Mouse (Mus musculus): Measurements from ENCODE around the gene Ankfy1. TPM values are rescaled to one million over a fixed set of nuclear protein-coding genes. Genes with fewer than 3 reads are reported as not detected.

Ankfy1 gene
- total RNA-seq, 2 experiments from 2014 or later, result 17.0 to 21.9 TPM

DNA sequence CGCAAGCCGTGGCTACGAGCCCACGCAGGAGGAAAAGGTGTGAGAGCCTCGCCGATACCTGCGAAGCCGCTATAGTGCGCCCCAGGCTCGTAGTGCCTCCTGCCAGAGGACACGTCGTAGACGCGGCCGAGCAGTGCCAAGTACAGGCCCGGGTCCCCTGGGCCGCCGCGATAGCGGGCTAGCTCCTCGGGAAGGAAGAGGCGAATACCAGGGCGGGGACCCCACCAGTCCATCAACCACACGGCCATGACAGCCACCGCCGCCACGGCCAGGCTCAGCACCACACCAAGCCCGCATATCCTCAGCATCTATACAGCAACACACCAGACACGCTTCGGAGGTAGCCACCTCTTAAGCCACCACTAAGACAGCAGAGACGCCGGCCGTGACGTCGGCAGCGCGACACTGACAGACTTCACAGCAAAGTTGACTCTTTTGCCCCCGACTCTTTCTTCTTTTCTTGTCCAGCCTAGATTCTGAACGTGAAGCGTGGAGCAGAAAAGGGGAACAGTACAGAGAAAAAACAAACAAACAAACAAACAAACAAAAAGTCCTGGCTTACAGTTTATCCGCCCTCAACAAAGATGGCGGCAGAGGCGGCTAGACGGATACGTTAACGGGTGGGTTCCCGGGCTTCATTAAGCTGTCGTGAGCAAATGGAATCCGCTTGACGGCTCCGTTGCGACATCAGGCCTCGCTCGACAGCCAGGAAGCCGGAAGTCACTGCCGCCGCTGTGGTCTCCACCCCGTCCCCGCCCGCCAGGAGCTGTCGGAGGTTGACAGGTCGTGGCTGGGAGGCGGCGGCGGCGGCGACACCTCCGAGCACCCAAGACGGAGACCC is 105.9 kb downstream of the Ankfy1 start, which contains the start of the genes Cyb5d2 and Zzef1:
Gene Cyb5d2 (minus strand): TSS at position 688 of the 841 bp plus-strand sequence.
Gene Zzef1 (plus strand): TSS at position 772 of the 841 bp plus-strand sequence.
- peak; percentile 90 for DNase-seq

GRCm38 (mm10) chr11:72796296-72796687 is 106.5 kb downstream of the Ankfy1 start:
- DNase-seq, result no peak

GRCm38 (mm10) chr11:72796773-72797338 is 107.0 kb downstream of the Ankfy1 start:
- no peak for DNase-seq

DNA sequence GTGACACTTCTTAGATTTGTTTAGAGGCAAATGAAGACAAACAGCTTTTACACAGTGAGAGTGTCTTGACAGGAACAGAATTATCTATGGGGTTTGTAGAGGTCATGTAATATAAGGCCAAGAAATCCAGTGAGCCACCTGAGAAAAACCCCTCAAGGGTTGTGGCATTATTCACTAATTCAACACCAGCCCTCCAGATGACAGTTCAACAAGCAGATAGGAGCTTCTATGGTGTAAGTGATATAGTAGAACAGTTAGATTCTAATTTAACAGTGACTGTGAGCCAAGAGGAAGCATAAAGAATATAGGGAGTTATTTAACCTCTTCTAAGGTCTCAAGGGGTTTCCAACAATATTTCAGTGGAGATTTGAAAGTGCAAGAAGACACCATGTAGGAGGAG is 108.3 kb downstream of the Ankfy1 start:
- DNase-seq, result no peak

DNA sequence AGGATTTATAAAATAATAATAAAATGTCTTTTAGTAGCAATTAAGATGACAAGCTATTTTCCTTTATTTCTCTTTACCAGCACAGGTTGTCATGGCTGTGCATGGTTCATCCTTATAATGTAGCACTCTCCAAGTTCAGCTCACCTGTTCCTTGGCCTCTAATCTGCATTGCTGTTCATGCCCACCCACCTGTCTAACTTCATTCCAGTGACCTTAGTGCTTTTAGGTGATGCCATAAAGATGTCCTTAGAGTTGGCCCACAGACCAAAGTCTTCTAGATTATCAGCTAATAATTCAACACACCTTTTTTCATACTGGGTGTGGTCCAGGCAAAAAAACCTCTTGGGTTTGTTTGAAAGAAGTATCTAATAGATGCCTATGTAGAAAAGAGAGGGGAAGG is 111.4 kb downstream of the Ankfy1 start:
- DNase-seq, result no peak

- no peak for DNase-seq
Observed at GRCm38 (mm10) chr11:72803038-72803437, 113.2 kb downstream of the Ankfy1 start.

DNA sequence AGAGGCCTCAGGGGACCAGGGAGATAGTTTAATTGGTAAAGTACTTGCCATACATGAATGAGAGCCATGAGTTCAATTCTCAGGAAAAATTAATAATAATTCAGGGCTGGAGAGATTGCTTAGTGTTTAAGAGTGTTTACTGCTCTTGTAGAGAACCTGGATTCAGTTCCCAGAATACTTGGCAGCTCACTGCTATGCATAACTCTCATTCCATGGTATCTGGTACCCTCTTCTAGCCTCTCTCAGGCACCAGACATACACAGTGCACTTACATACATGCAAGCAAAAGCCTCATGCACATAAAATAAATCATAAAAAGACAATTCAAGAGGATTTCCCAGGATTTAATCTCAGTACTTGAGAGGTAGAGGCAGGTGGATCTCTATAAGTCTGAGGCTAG is 114.8 kb downstream of the Ankfy1 start:
- DNase-seq, result no peak

GRCm38 (mm10) chr11:72805232-72805631 is 115.4 kb downstream of the Ankfy1 start:
- DNase-seq, result no peak

GRCm38 (mm10) chr11:72806556-72806955 is 116.8 kb downstream of the Ankfy1 start:
- no peak for DNase-seq

GRCm38 (mm10) chr11:72807992-72808391 is 118.2 kb downstream of the Ankfy1 start:
- no peak for DNase-seq

DNA sequence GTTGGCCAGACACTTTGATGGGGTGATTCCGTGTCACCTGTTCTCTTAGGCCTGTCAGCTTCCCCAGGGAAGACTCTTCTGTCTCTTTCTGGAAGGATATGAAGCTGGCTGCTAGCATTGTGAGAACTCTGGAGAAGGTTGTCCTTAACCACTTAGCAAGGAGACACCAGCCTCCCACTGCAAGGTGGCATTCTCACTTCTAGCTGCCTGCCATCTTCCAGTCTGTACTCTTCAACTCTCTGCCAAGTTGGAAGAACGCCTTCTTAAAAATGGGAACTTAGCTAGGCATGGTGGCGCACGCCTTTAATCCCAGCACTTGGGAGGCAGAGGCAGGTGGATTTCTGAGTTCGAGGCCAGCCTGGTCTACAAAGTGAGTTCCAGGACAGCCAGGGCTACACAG is 123.9 kb downstream of the Ankfy1 start:
- DNase-seq, result no peak

DNA sequence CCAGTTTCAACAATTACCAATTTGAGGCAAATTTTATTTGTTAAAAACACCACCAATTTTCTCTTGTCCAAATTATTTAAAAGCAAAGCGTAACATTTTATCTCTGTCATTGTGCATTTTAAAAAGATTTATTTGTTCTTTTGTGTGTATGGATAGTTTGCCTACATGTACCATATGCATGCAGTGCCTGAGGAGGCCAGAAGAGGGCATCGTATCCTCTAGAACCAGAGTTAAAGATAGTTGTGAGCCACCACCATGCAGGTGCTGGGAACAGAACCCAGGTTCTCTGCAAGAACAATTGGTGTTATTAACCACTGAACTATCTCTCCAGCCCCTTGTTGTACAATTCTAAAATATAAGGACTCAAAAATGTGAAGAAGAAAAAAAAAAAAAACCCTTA is 124.4 kb downstream of the Ankfy1 start:
- DNase-seq, result no peak

DNA sequence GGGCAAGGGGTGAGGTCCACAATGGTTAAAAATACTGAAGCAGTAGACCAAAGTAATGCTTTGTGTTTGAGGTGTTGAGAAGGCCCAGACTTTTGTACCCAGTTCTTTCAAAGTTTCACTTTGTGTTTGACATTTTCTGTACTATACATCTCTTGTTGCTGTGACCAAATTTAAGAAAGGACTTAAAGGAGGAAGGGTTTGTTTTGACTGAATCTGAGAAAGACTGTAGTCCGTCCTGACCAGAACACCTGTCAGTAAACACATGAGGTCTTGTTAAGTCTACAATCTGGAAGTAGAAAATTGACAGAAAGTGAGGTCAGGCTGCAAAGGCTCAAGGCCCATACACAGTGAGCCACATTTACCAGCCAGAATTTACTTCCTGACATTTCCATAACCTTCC is 127.1 kb downstream of the Ankfy1 start:
- DNase-seq, result no peak

DNA sequence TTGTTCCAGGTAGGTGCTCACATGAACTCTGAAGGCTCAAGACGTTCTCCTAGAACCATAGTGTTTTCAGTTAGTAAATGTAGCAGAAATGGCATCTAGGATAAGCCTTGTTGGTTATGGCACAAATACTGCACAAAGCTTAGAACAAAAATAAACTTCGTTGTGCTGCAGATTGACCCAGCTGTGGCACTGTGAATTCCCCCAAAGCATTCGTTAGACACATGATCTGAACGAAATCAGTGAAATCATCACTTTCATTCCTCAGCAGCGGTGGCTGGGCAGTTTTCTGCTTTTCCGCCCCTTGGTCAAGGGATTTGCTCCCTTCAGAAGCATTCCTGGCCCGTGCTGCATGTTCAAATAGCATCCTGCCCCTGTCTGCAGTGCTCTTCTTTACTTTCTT is 128.3 kb downstream of the Ankfy1 start:
- no peak for DNase-seq

GRCm38 (mm10) chr11:72821041-72821440 is 131.2 kb downstream of the Ankfy1 start:
- no peak for DNase-seq

Small RNAs within 50 kb of the gene (microRNA-seq; reads per million reads assigned to microRNA genes)
- 0 reads per million in 2 experiments for gene Gm25678

Other genes with a start within 250 kb of the Ankfy1 start
- 10 to 100 TPM; 74.5 to 75.9 TPM for gene Mybbp1a, start 248.7 kb upstream of the Ankfy1 start, total RNA-seq (2021)
- gene Spns2, start 200.1 kb upstream of the Ankfy1 start, total RNA-seq (2021), result 10 to 100 TPM; 15.8 to 20.0 TPM
- gene Spns3, start 139.5 kb upstream of the Ankfy1 start, total RNA-seq (2021), result under 1 TPM; 0.21 to 0.63 TPM
- 10 to 100 TPM; 47.7 to 48.6 TPM for gene Ube2g1, start 82.7 kb upstream of the Ankfy1 start, total RNA-seq (2021)
- 1 to 10 TPM; 8.0 to 8.4 TPM for gene Cyb5d2, start 106.1 kb downstream of the Ankfy1 start, total RNA-seq (2021)
- gene Zzef1, start 106.2 kb downstream of the Ankfy1 start, total RNA-seq (2021), result 10 to 100 TPM; 17.2 to 21.7 TPM

All from gastrocnemius, postnatal 10 days (tissue).